Mouse (Mus musculus): ENCODE results near the gene Prcp. TPM values are rescaled to one million over a fixed set of nuclear protein-coding genes. Genes with fewer than 3 reads are reported as not detected.
A peak's percentile ranks its signal among the peaks of the same experiment; 100 is the strongest.

Prcp gene
- polyA plus RNA-seq, 1 experiment from 2014 or later = 20.4 TPM

GRCm38 (mm10) chr7:92874761-92875408 is 615 bp downstream of the Prcp start:
- under 1% methylated on average over 29 of the region's 29 CpGs for WGBS
- peak overlapping the region; percentile 97 for H3K27ac ChIP-seq

GRCm38 (mm10) chr7:92876066-92876465 is 1.8 kb downstream of the Prcp start:
- WGBS = 49% methylated on average over 3 of the region's 3 CpGs
- Histone ChIP-seq H3K9me3 (replicated peaks) (no peaks in the 10 kb centered on the region), H3K36me3 (peaks cover 6% of the 10 kb centered on the region), H3K4me1 (peaks cover 28% of the 10 kb centered on the region), H3K4me3 (peak overlapping the region; percentile 68), H3K27me3 (ENCODE audit: low read depth, poor library complexity, severe bottlenecking) (no peaks in the 10 kb centered on the region), H3K27ac (0 out of 2 replicates have a peak overlapping the region, but pooled peaks have one; percentile 97)
- DNase-seq (ENCODE audit: low spot score) = no peak

More at GRCm38 (mm10) chr7:92874761-92875408, 615 bp downstream of the Prcp start:
- Histone ChIP-seq H3K27me3 (ENCODE audit: low read depth, poor library complexity, severe bottlenecking) (no peaks in the 10 kb centered on the region), H3K4me3 (peak overlapping the region; percentile 68), H3K9me3 (replicated peaks) (no peaks in the 10 kb centered on the region), H3K4me1 (peaks cover 28% of the 10 kb centered on the region), H3K36me3 (peaks cover 4% of the 10 kb centered on the region)
- DNase-seq (ENCODE audit: low spot score) = peak; percentile 84

- Histone ChIP-seq H3K27me3 (ENCODE audit: low read depth, poor library complexity, severe bottlenecking) (no peaks in the 10 kb centered on the region), H3K9me3 (replicated peaks) (no peaks in the 10 kb centered on the region), H3K27ac (peak overlapping the region; percentile 77), H3K4me3 (peak overlapping the region; percentile 68), H3K36me3 (peaks cover 6% of the 10 kb centered on the region), H3K4me1 (peaks cover 28% of the 10 kb centered on the region)
- 44% methylated on average over 7 of the region's 7 CpGs for WGBS
- DNase-seq (ENCODE audit: low spot score) = no peak
Observed at GRCm38 (mm10) chr7:92876538-92876937, 2.3 kb downstream of the Prcp start.

GRCm38 (mm10) chr7:92878575-92879285 is 4.5 kb downstream of the Prcp start:
- 77% methylated on average over 7 of the region's 7 CpGs for WGBS
- Histone ChIP-seq H3K4me1 (peaks cover 30% of the 10 kb centered on the region), H3K9me3 (replicated peaks) (no peaks in the 10 kb centered on the region), H3K27ac (no peak overlapping the region), H3K27me3 (ENCODE audit: low read depth, poor library complexity, severe bottlenecking) (no peaks in the 10 kb centered on the region), H3K36me3 (peaks cover 2% of the 10 kb centered on the region; the same call in 1 of the 2 replicates), H3K4me3 (no peak overlapping the region)
- no peak for DNase-seq (ENCODE audit: low spot score)

GRCm38 (mm10) chr7:92883850-92884716 is 9.8 kb downstream of the Prcp start:
- peaks cover 7% of the 10 kb centered on the region for H3K36me3 ChIP-seq
- WGBS = 93% methylated on average over 9 of the region's 9 CpGs
- peaks cover 12% of the 10 kb centered on the region; the same call in 1 of the 2 replicates for H3K4me1 ChIP-seq
- H3K4me3 ChIP-seq = no peak overlapping the region
- no peaks in the 10 kb centered on the region for H3K9me3 ChIP-seq (replicated peaks)
- H3K27ac ChIP-seq = no peak overlapping the region
- DNase-seq (ENCODE audit: low spot score) = no peak
- no peaks in the 10 kb centered on the region for H3K27me3 ChIP-seq (ENCODE audit: low read depth, poor library complexity, severe bottlenecking)

GRCm38 (mm10) chr7:92884998-92885660 is 10.9 kb downstream of the Prcp start:
- Histone ChIP-seq H3K27ac (no peak overlapping the region), H3K4me1 (peaks cover 20% of the 10 kb centered on the region), H3K36me3 (peaks cover 5% of the 10 kb centered on the region; the same call in 1 of the 2 replicates), H3K9me3 (replicated peaks) (no peaks in the 10 kb centered on the region), H3K4me3 (no peak overlapping the region), H3K27me3 (ENCODE audit: low read depth, poor library complexity, severe bottlenecking) (no peaks in the 10 kb centered on the region)
- WGBS = 79% methylated on average over 6 of the region's 6 CpGs
- no peak for DNase-seq (ENCODE audit: low spot score)

GRCm38 (mm10) chr7:92886801-92887200 is 12.5 kb downstream of the Prcp start:
- Histone ChIP-seq H3K4me1 (peaks cover 34% of the 10 kb centered on the region), H3K27me3 (ENCODE audit: low read depth, poor library complexity, severe bottlenecking) (no peaks in the 10 kb centered on the region), H3K27ac (0 out of 2 replicates have a peak overlapping the region, but pooled peaks have one; percentile 6), H3K36me3 (peaks cover 5% of the 10 kb centered on the region; the same call in 1 of the 2 replicates), H3K4me3 (no peak overlapping the region), H3K9me3 (replicated peaks) (no peaks in the 10 kb centered on the region)
- 87% methylated on average over 7 of the region's 7 CpGs for WGBS
- DNase-seq (ENCODE audit: low spot score) = no peak

GRCm38 (mm10) chr7:92887230-92887629 is 13.0 kb downstream of the Prcp start:
- DNase-seq (ENCODE audit: low spot score) = no peak
- peaks cover 30% of the 10 kb centered on the region for H3K4me1 ChIP-seq
- no peak overlapping the region for H3K27ac ChIP-seq
- 94% methylated on average over 5 of the region's 5 CpGs for WGBS
- no peaks in the 10 kb centered on the region for H3K9me3 ChIP-seq (replicated peaks)
- H3K4me3 ChIP-seq = no peak overlapping the region
- no peaks in the 10 kb centered on the region for H3K27me3 ChIP-seq (ENCODE audit: low read depth, poor library complexity, severe bottlenecking)
- H3K36me3 ChIP-seq = peaks cover 6% of the 10 kb centered on the region; the same call in 1 of the 2 replicates

GRCm38 (mm10) chr7:92890211-92890610 is 15.9 kb downstream of the Prcp start:
- Histone ChIP-seq H3K4me1 (peaks cover 22% of the 10 kb centered on the region), H3K9me3 (replicated peaks) (no peaks in the 10 kb centered on the region), H3K36me3 (peaks cover 9% of the 10 kb centered on the region; the same call in 1 of the 2 replicates), H3K27ac (no peak overlapping the region), H3K27me3 (ENCODE audit: low read depth, poor library complexity, severe bottlenecking) (no peaks in the 10 kb centered on the region), H3K4me3 (no peak overlapping the region)
- no peak for DNase-seq (ENCODE audit: low spot score)
- WGBS = 10% methylated on average over 1 of the region's 1 CpGs

- 9% methylated on average over 4 of the region's 4 CpGs for WGBS
- Histone ChIP-seq H3K27me3 (ENCODE audit: low read depth, poor library complexity, severe bottlenecking) (no peaks in the 10 kb centered on the region), H3K4me3 (no peak overlapping the region), H3K36me3 (peaks cover 9% of the 10 kb centered on the region; the same call in 1 of the 2 replicates), H3K4me1 (peaks cover 22% of the 10 kb centered on the region), H3K27ac (no peak overlapping the region), H3K9me3 (replicated peaks) (no peaks in the 10 kb centered on the region)
- DNase-seq (ENCODE audit: low spot score) = no peak
Observed at GRCm38 (mm10) chr7:92890618-92891230, 16.5 kb downstream of the Prcp start.

- Histone ChIP-seq H3K4me1 (peaks cover 22% of the 10 kb centered on the region), H3K9me3 (replicated peaks) (no peaks in the 10 kb centered on the region), H3K36me3 (peaks cover 4% of the 10 kb centered on the region; the same call in 1 of the 2 replicates), H3K4me3 (no peak overlapping the region), H3K27ac (no peak overlapping the region), H3K27me3 (ENCODE audit: low read depth, poor library complexity, severe bottlenecking) (no peaks in the 10 kb centered on the region)
- 57% methylated on average over 3 of the region's 3 CpGs for whole genome bisulfite sequencing
- no peak for DNase-seq (ENCODE audit: low spot score)
Observed at GRCm38 (mm10) chr7:92893478-92893877, 19.2 kb downstream of the Prcp start.

GRCm38 (mm10) chr7:92896036-92896435 is 21.8 kb downstream of the Prcp start:
- WGBS = 82% methylated on average over 5 of the region's 5 CpGs

More at GRCm38 (mm10) chr7:92896036-92896435, 21.8 kb downstream of the Prcp start:
- Histone ChIP-seq H3K36me3 (peaks cover 4% of the 10 kb centered on the region; the same call in 1 of the 2 replicates), H3K4me3 (no peak overlapping the region), H3K27me3 (ENCODE audit: low read depth, poor library complexity, severe bottlenecking) (no peaks in the 10 kb centered on the region), H3K4me1 (peaks cover 5% of the 10 kb centered on the region), H3K9me3 (replicated peaks) (no peaks in the 10 kb centered on the region), H3K27ac (no peak overlapping the region)
- DNase-seq (ENCODE audit: low spot score) = no peak
